Mouse (Mus musculus) neural tube, embryonic 13.5 days (tissue): ENCODE measurements around the gene Pdk4. TPM values are rescaled to one million over a fixed set of nuclear protein-coding genes. Genes with fewer than 3 reads are reported as not detected.

Experiments used
- ATAC-seq: fragments of 200-750 bp; cut with Nextera tagmentation; 2 replicates; pipeline ENCODE4 v1.8.0; 2017; ENCODE audit warnings: low read depth, mild to moderate bottlenecking, moderate TSS enrichment, moderate library complexity
- H3K27ac ChIP-seq: fragments of 300-500 bp; sonication (generic); replicated peaks from 2 replicates; pipeline ENCODE4 v1.5.1; 2015; ENCODE audit warnings: moderate library complexity, mild to moderate bottlenecking, inconsistent platforms
- H3K27me3 ChIP-seq: fragments of 300-500 bp; sonication (generic); 2 replicates; pipeline ENCODE4 v1.6.1; 2015; ENCODE audit warnings: mild to moderate bottlenecking, inconsistent platforms
- H3K36me3 ChIP-seq: fragments of 300-500 bp; sonication (generic); 2 replicates; pipeline ENCODE4 v1.6.1; 2015; ENCODE audit warnings: mild to moderate bottlenecking, inconsistent platforms
- H3K4me1 ChIP-seq: fragments of 300-500 bp; sonication (generic); replicated peaks from 2 replicates; pipeline ENCODE4 v1.6.1; 2015; ENCODE audit warnings: inconsistent platforms
- H3K4me2 ChIP-seq: fragments of 300-500 bp; sonication (generic); 2 replicates; pipeline ENCODE4 v1.6.1; 2015; ENCODE audit warnings: inconsistent platforms, mild to moderate bottlenecking, moderate library complexity
- H3K4me3 ChIP-seq: fragments of 300-500 bp; sonication (generic); 2 replicates; pipeline ENCODE4 v1.5.1; 2015; ENCODE audit warnings: mild to moderate bottlenecking, inconsistent platforms
- H3K9ac ChIP-seq: fragments of 300-500 bp; sonication (generic); 2 replicates; pipeline ENCODE4 v1.6.1; 2015; ENCODE audit warnings: moderate library complexity, mild to moderate bottlenecking, inconsistent platforms
- H3K9me3 ChIP-seq: fragments of 300-500 bp; sonication (generic); 2 replicates; pipeline ENCODE4 v1.6.1; 2016; ENCODE audit warnings: inconsistent platforms
- WGBS: fragments of 180-500 bp; shearing (Covaris S2); methylation state at CpG from one replicate; pipeline ENCODE4 v1.1.7; 2015; 5-methylcytosine and 5-hydroxymethylcytosine counted together
- polyA plus RNA-seq: library from polyadenylated mRNA; unstranded; fragments of >200 nt; fragmentation: Nextera tagmentation; extraction: Ambion mirVana; gene quantifications from 2 replicates; pipeline ENCODE4 v1.2.1, GENCODE M21; 2015

Gene Pdk4
- polyA plus RNA-seq, result 0.92 and 1.4 TPM in 2 replicates

GRCm38 (mm10) chr6:5495961-5496853 is at the start of gene Pdk4:
Pdk4 (minus strand) TSS chr6:5496309.
- H3K4me1 ChIP-seq, result peaks cover 9% of the 10 kb centered on the region
- peak within 1 kb of the TSS; percentile 47 for H3K4me3 ChIP-seq
- H3K36me3 ChIP-seq, result no peaks in the 10 kb centered on the region
- no peak within 1 kb of the TSS for H3K27ac ChIP-seq
- peak; percentile 97 for ATAC-seq
- H3K4me2 ChIP-seq, result peak within 1 kb of the TSS; percentile 97
- H3K9ac ChIP-seq, result peak within 1 kb of the TSS; percentile 73
- peaks cover 12% of the 10 kb centered on the region for H3K27me3 ChIP-seq
- H3K9me3 ChIP-seq, result no peaks in the 10 kb centered on the region
- WGBS, result 1% methylated on average over 43 of the region's 43 CpGs

- Histone ChIP-seq H3K9me3 (no peaks in the 10 kb centered on the region), H3K4me1 (no peaks in the 10 kb centered on the region), H3K9ac (no peak overlapping the region), H3K27ac (no peak overlapping the region), H3K27me3 (no peaks in the 10 kb centered on the region), H3K4me2 (no peak overlapping the region), H3K36me3 (no peaks in the 10 kb centered on the region), H3K4me3 (no peak overlapping the region)
- 27% methylated on average over 2 of the region's 2 CpGs for WGBS
- no peak for ATAC-seq
Measured at GRCm38 (mm10) chr6:5537855-5538365, 41.8 kb upstream of the Pdk4 start.

- no peak for ATAC-seq
- no peaks in the 10 kb centered on the region for H3K4me1 ChIP-seq
- H3K36me3 ChIP-seq, result no peaks in the 10 kb centered on the region
- H3K27ac ChIP-seq, result no peak overlapping the region
- no peaks in the 10 kb centered on the region for H3K27me3 ChIP-seq
- no peak overlapping the region for H3K4me3 ChIP-seq
- H3K9me3 ChIP-seq, result no peaks in the 10 kb centered on the region
- no peak overlapping the region for H3K4me2 ChIP-seq
- H3K9ac ChIP-seq, result no peak overlapping the region
Measured at GRCm38 (mm10) chr6:5535754-5536153, 39.6 kb upstream of the Pdk4 start.

GRCm38 (mm10) chr6:5517091-5517490 is 21.0 kb upstream of the Pdk4 start:
- no peak overlapping the region for H3K27ac ChIP-seq
- H3K9me3 ChIP-seq, result no peaks in the 10 kb centered on the region
- H3K4me1 ChIP-seq, result no peaks in the 10 kb centered on the region
- no peak overlapping the region for H3K9ac ChIP-seq
- no peak overlapping the region for H3K4me2 ChIP-seq
- no peaks in the 10 kb centered on the region for H3K27me3 ChIP-seq
- ATAC-seq, result no peak
- 72% methylated on average over 5 of the region's 5 CpGs for WGBS
- H3K36me3 ChIP-seq, result no peaks in the 10 kb centered on the region
- H3K4me3 ChIP-seq, result no peak overlapping the region

- no peak overlapping the region for H3K4me2 ChIP-seq
- no peaks in the 10 kb centered on the region for H3K4me1 ChIP-seq
- H3K36me3 ChIP-seq, result no peaks in the 10 kb centered on the region
- no peak overlapping the region for H3K4me3 ChIP-seq
- no peaks in the 10 kb centered on the region for H3K9me3 ChIP-seq
- WGBS, result 67% methylated on average over 5 of the region's 5 CpGs
- no peak for ATAC-seq
- no peak overlapping the region for H3K9ac ChIP-seq
- H3K27me3 ChIP-seq, result no peaks in the 10 kb centered on the region
- H3K27ac ChIP-seq, result no peak overlapping the region
Measured at GRCm38 (mm10) chr6:5509757-5510156, 13.6 kb upstream of the Pdk4 start.

GRCm38 (mm10) chr6:5509303-5509702 is 13.2 kb upstream of the Pdk4 start:
- WGBS, result 66% methylated on average over 5 of the region's 5 CpGs
- H3K4me1 ChIP-seq, result no peaks in the 10 kb centered on the region
- H3K4me3 ChIP-seq, result no peak overlapping the region
- no peak overlapping the region for H3K4me2 ChIP-seq
- H3K27me3 ChIP-seq, result no peaks in the 10 kb centered on the region
- no peak overlapping the region for H3K9ac ChIP-seq
- no peak for ATAC-seq
- no peaks in the 10 kb centered on the region for H3K36me3 ChIP-seq
- H3K27ac ChIP-seq, result no peak overlapping the region
- H3K9me3 ChIP-seq, result no peaks in the 10 kb centered on the region

GRCm38 (mm10) chr6:5507821-5508220 is 11.7 kb upstream of the Pdk4 start:
- no peaks in the 10 kb centered on the region for H3K4me1 ChIP-seq
- no peak overlapping the region for H3K4me3 ChIP-seq
- no peaks in the 10 kb centered on the region for H3K27me3 ChIP-seq
- H3K27ac ChIP-seq, result no peak overlapping the region
- no peak overlapping the region for H3K9ac ChIP-seq
- no peaks in the 10 kb centered on the region for H3K36me3 ChIP-seq
- ATAC-seq, result no peak
- H3K4me2 ChIP-seq, result no peak overlapping the region
- WGBS, result 83% methylated on average over 5 of the region's 5 CpGs
- no peaks in the 10 kb centered on the region for H3K9me3 ChIP-seq

- Histone ChIP-seq H3K9me3 (no peaks in the 10 kb centered on the region), H3K27ac (no peak overlapping the region), H3K36me3 (no peaks in the 10 kb centered on the region), H3K9ac (no peak overlapping the region), H3K4me1 (no peaks in the 10 kb centered on the region), H3K4me3 (no peak overlapping the region), H3K27me3 (no peaks in the 10 kb centered on the region), H3K4me2 (no peak overlapping the region)
- 95% methylated on average over 3 of the region's 3 CpGs for WGBS
- no peak for ATAC-seq
Measured at GRCm38 (mm10) chr6:5506271-5506670, 10.2 kb upstream of the Pdk4 start.

GRCm38 (mm10) chr6:5502810-5503209 is 6.7 kb upstream of the Pdk4 start:
- no peak overlapping the region for H3K4me3 ChIP-seq
- 0 out of 2 replicates have a peak, but pooled peaks cover under 1% of the 10 kb centered on the region for H3K27me3 ChIP-seq
- H3K4me1 ChIP-seq, result no peaks in the 10 kb centered on the region
- H3K27ac ChIP-seq, result no peak overlapping the region
- WGBS, result 90% methylated on average over 1 of the region's 1 CpGs
- no peaks in the 10 kb centered on the region for H3K36me3 ChIP-seq
- H3K4me2 ChIP-seq, result no peak overlapping the region
- no peak for ATAC-seq
- H3K9me3 ChIP-seq, result no peaks in the 10 kb centered on the region
- H3K9ac ChIP-seq, result no peak overlapping the region

- ATAC-seq, result no peak
- Histone ChIP-seq H3K9me3 (no peaks in the 10 kb centered on the region), H3K36me3 (no peaks in the 10 kb centered on the region), H3K27ac (no peak overlapping the region), H3K4me2 (no peak overlapping the region), H3K9ac (no peak overlapping the region), H3K27me3 (peaks cover 12% of the 10 kb centered on the region), H3K4me3 (no peak overlapping the region), H3K4me1 (peaks cover under 1% of the 10 kb centered on the region; the same call in 1 of the 2 replicates)
- 90% methylated on average over 10 of the region's 10 CpGs for WGBS
Measured at GRCm38 (mm10) chr6:5501551-5501950, 5.4 kb upstream of the Pdk4 start.

- H3K9ac ChIP-seq, result no peak overlapping the region
- H3K27me3 ChIP-seq, result peaks cover 12% of the 10 kb centered on the region
- no peak overlapping the region for H3K27ac ChIP-seq
- ATAC-seq, result no peak
- H3K4me3 ChIP-seq, result no peak overlapping the region
- 89% methylated on average over 11 of the region's 11 CpGs for WGBS
- H3K9me3 ChIP-seq, result no peaks in the 10 kb centered on the region
- H3K4me1 ChIP-seq, result peaks cover 9% of the 10 kb centered on the region
- no peak overlapping the region for H3K4me2 ChIP-seq
- H3K36me3 ChIP-seq, result no peaks in the 10 kb centered on the region
Measured at GRCm38 (mm10) chr6:5498740-5499139, 2.6 kb upstream of the Pdk4 start.

- ATAC-seq, result peak; percentile 24; the same call in 1 of the 2 replicates
- Histone ChIP-seq H3K9me3 (no peaks in the 10 kb centered on the region), H3K4me3 (peak overlapping the region; percentile 47; the same call in 1 of the 2 replicates), H3K27me3 (peaks cover 12% of the 10 kb centered on the region), H3K27ac (no peak overlapping the region), H3K9ac (no peak overlapping the region), H3K4me1 (peaks cover 9% of the 10 kb centered on the region), H3K4me2 (peak overlapping the region; percentile 97), H3K36me3 (no peaks in the 10 kb centered on the region)
- WGBS, result 52% methylated on average over 3 of the region's 3 CpGs
Measured at GRCm38 (mm10) chr6:5496854-5497235, 736 bp upstream of the Pdk4 start.
